Mouse (Mus musculus) lung, postnatal 0 days (tissue): ENCODE data around the gene Chic2. TPM values are rescaled to one million over a fixed set of nuclear protein-coding genes. Genes with fewer than 3 reads are reported as not detected.
A peak's percentile ranks its signal among the peaks of the same experiment; 100 is the strongest.

Experiments used
- ATAC-seq: fragments of 200-750 bp; cut with Nextera tagmentation; 2 replicates; pipeline ENCODE4 v1.8.0; 2017; ENCODE audit warnings: moderate library complexity
- DNase-seq: peaks from one replicate; pipeline ENCODE4 v3.0.0-alpha.2; 2016; ENCODE audit warnings: low spot score
- H3K27ac ChIP-seq: fragments of 300-500 bp; sonication (generic); 2 replicates; pipeline ENCODE4 v1.5.1; 2014; ENCODE audit warnings: antibody characterized with exemption, mild to moderate bottlenecking, low read length, mixed read lengths
- H3K27me3 ChIP-seq: fragments of 300-500 bp; sonication (generic); replicated peaks from 2 replicates; pipeline ENCODE4 v1.6.1; 2014; ENCODE audit warnings: low read length, mixed read lengths; ENCODE audit not compliant: insufficient read depth
- H3K36me3 ChIP-seq: fragments of 300-500 bp; sonication (generic); 2 replicates; pipeline ENCODE4 v1.6.1; 2014; ENCODE audit warnings: low read length, mixed read lengths; ENCODE audit not compliant: insufficient read depth
- H3K4me1 ChIP-seq: fragments of 300-500 bp; sonication (generic); 2 replicates; pipeline ENCODE4 v1.6.1; 2014; ENCODE audit warnings: antibody characterized with exemption, low read depth, low read length, mixed read lengths; ENCODE audit not compliant: insufficient read depth
- H3K4me2 ChIP-seq: fragments of 300-500 bp; sonication (generic); replicated peaks from 2 replicates; pipeline ENCODE4 v1.6.1; 2014; ENCODE audit warnings: low read depth, mild to moderate bottlenecking, low read length, moderate library complexity, mixed read lengths
- H3K4me3 ChIP-seq: fragments of 300-500 bp; sonication (generic); 2 replicates; pipeline ENCODE4 v1.5.1; 2014; ENCODE audit warnings: low read depth, low read length
- H3K9ac ChIP-seq: fragments of 300-500 bp; sonication (generic); replicated peaks from 2 replicates; pipeline ENCODE4 v1.6.1; 2014; ENCODE audit warnings: low read depth, mild to moderate bottlenecking
- H3K9me3 ChIP-seq: fragments of 300-500 bp; sonication (generic); 2 replicates; pipeline ENCODE4 v1.6.1; 2016; ENCODE audit warnings: low read length, mixed read lengths
- CTCF ChIP-seq: IDR thresholded peaks from 2 replicates; pipeline ENCODE4 v1.5.1; 2016; ENCODE audit warnings: antibody characterized with exemption, mild to moderate bottlenecking
- EP300 ChIP-seq: IDR thresholded peaks from 2 replicates; pipeline ENCODE4 v1.6.1; 2016; ENCODE audit warnings: antibody characterized with exemption, mild to moderate bottlenecking, control low read depth
- WGBS: fragments of 180-500 bp; shearing (Covaris S2); extraction: QIAGEN DNeasy Blood & Tissue Kit; methylation state at CpG from one replicate; pipeline ENCODE4 v1.1.7; 2014; 5-methylcytosine and 5-hydroxymethylcytosine counted together
- polyA plus RNA-seq: library from polyadenylated mRNA; unstranded; fragments of >200 nt; fragmentation: Nextera tagmentation; extraction: Ambion mirVana; gene quantifications from 2 replicates; pipeline ENCODE4 v1.2.1, GENCODE M21; 2015

Chic2 gene
- polyA plus RNA-seq, 1 experiment from 2014 or later = 56.9 TPM

DNA sequence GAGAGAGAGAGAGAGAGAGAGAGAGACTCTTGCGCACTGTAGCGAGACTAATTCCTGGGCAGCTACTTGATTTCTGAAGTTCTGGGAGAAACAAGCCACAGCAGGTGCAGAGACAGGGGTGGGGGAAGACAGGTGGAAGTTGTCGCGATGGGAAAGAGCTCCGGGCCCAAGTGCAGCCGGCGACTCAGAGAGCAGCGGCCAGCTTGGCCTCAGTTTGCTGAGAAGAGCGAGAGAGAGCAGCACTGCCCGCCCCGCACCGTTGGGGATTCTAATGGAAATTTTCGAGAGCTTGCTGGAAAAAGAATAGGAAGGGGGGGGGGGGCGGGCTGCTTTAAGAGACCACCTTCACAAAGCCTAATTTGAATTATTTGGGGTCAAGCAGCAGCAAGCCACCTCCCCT lies 38.5 kb upstream of the Chic2 start:
- no peaks in the 10 kb centered on the region for H3K9me3 ChIP-seq
- peaks cover 79% of the 10 kb centered on the region for H3K27me3 ChIP-seq
- no peaks in the 10 kb centered on the region for H3K4me1 ChIP-seq
- H3K27ac ChIP-seq = no peak overlapping the region
- DNase-seq = no peak
- TF ChIP-seq CTCF (no peak), EP300 (no peak)
- no peaks in the 10 kb centered on the region for H3K36me3 ChIP-seq
- H3K4me3 ChIP-seq = no peak overlapping the region
- no peak for ATAC-seq
- no peak overlapping the region for H3K4me2 ChIP-seq
- 1% methylated on average over 14 of the region's 14 CpGs for WGBS
- no peak overlapping the region for H3K9ac ChIP-seq

DNA sequence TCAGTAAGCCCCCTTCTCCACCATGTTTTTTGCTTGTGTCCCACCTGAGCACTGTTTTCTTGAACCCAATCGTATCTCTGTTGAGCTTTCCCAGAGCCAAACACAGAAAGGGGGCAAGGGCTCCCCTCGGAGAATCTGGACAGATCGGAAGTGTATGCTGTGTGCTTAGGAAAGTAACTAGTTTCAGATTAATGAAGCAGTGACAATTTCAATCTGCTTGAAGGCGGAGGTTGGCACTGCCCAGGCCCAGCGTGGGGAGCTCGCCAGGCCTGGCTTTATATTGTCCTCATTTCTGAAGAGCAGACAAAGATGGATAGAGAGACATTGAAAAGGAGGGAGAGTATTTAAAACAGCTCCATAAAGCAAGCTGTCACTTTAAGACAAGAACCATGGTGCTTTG lies 37.9 kb upstream of the Chic2 start:
- Histone ChIP-seq H3K9me3 (no peaks in the 10 kb centered on the region), H3K4me2 (no peak overlapping the region), H3K4me1 (no peaks in the 10 kb centered on the region), H3K27ac (no peak overlapping the region), H3K9ac (no peak overlapping the region), H3K36me3 (no peaks in the 10 kb centered on the region), H3K27me3 (peaks cover 81% of the 10 kb centered on the region), H3K4me3 (no peak overlapping the region)
- 9% methylated on average over 6 of the region's 6 CpGs for WGBS
- ATAC-seq = no peak
- no peak for DNase-seq
- no peak for TF ChIP-seq EP300
- no peak for TF ChIP-seq CTCF

DNA sequence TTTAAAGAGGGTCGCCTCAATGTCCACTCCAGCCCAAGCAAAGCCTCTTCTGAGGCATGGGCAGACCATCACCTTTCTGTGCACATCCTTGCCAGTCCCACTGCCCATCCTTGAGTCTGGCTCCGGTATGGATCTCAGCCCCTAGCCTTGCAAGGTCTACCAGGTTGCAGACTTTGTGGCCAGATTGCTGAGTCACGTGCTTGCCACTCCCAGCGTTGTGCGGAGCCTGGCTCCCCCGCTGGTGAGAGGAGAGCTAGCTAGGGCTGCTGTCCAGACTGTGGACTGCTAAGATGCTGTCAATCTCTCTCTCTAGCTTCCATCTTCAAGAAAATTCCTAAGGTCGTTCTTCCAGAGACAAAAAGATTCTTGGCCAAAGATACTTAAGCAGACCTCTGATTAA lies 35.0 kb upstream of the Chic2 start:
- H3K9ac ChIP-seq = no peak overlapping the region
- peaks cover 85% of the 10 kb centered on the region for H3K27me3 ChIP-seq
- H3K4me3 ChIP-seq = no peak overlapping the region
- H3K4me1 ChIP-seq = no peaks in the 10 kb centered on the region
- no peaks in the 10 kb centered on the region for H3K36me3 ChIP-seq
- no peak for ATAC-seq
- WGBS = 3% methylated on average over 7 of the region's 7 CpGs
- no peak overlapping the region for H3K4me2 ChIP-seq
- DNase-seq = no peak
- no peak for TF ChIP-seq EP300
- TF ChIP-seq CTCF = peak; percentile 37
- no peaks in the 10 kb centered on the region for H3K9me3 ChIP-seq
- H3K27ac ChIP-seq = no peak overlapping the region

DNA sequence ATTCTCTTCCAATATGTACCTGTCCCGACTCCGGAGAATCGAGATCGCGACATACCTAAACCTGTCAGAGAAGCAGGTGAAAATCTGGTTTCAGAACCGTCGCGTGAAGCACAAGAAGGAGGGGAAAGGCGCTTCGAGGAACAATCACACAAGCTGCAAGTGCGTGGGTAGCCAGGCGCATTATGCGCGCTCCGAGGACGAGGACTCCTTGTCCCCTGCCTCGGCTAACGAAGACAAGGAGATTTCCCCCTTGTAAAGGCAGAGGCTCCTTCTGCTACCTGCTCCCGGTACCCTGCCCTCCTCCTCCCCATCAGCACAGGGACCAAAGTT lies 32.4 kb upstream of the Chic2 start:
- Histone ChIP-seq H3K36me3 (no peaks in the 10 kb centered on the region), H3K9ac (no peak overlapping the region), H3K9me3 (no peaks in the 10 kb centered on the region), H3K4me2 (no peak overlapping the region), H3K27ac (no peak overlapping the region), H3K4me1 (no peaks in the 10 kb centered on the region), H3K4me3 (no peak overlapping the region), H3K27me3 (peaks cover 86% of the 10 kb centered on the region)
- DNase-seq (no peak), ATAC-seq (no peak)
- 1% methylated on average over 19 of the region's 19 CpGs for WGBS
- no peak for TF ChIP-seq CTCF
- no peak for TF ChIP-seq EP300

DNA sequence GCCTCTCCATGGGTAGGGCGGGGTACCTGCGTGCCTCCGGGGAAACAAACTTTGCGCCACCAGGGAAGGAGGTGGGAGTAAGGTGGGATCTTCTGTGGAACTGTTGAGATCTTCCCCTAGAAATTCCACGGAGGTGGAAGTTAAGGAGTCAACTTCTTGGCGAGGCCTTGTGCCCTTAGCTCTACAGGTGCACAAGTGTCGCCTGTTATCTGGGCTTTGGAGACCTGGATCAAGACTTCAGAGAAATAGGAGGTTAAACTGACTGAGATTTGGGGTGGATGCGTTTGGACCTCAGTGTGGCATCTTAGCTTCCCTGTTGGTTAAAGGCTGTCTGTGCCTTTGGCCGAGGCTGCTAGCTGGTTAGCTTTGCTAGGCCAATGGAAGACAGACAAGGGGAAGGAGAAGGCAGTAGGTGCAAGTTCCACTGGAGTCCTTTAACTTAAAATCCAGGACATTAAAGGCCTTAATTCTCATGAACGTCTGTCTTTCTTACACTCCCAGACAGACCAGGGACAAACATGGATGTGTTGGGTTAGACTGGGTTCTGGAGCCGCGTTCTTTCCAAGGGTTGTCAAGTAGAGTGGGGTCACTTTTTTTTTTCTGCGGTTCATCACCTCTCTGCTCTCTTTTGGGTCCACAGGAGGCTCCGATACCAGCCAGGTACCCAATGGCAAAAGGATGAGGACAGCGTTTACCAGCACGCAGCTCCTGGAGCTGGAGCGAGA lies 31.9 kb upstream of the Chic2 start:
- Histone ChIP-seq H3K9ac (no peak overlapping the region), H3K27me3 (peaks cover 85% of the 10 kb centered on the region), H3K36me3 (no peaks in the 10 kb centered on the region), H3K9me3 (no peaks in the 10 kb centered on the region), H3K4me2 (no peak overlapping the region), H3K27ac (no peak overlapping the region), H3K4me3 (no peak overlapping the region), H3K4me1 (no peaks in the 10 kb centered on the region)
- ATAC-seq (no peak), DNase-seq (no peak)
- 2% methylated on average over 17 of the region's 17 CpGs for WGBS
- TF ChIP-seq EP300 = no peak
- no peak for TF ChIP-seq CTCF

DNA sequence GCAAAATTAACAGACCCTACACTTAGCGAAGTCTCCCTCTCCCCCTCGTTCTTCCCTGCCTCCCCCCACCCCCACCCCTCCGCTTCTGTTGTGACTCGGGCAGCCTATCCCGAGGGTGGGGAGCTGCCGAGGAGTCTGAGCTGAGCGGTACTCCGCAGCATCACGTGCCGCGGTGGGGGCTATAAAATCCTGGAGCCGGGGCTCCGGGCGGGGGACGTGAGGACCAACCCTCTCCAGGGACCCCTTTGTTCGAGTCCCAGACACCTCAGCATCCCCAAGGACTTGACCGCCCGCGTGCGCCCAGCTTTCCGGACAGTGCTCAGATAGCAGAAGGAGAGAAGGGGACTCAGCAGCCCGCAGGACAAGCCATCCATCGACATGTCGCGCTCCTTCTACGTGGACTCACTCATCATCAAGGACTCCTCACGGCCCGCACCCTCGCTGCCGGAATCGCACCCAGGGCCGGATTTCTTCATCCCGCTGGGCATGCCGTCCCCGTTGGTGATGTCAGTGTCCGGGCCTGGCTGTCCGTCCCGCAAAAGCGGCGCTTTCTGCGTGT lies 30.9 kb upstream of the Chic2 start, which contains the start of gene Gsx2:
TSS of gene Gsx2 (plus strand) at position 219 of the 559 bp plus-strand sequence.
- TF ChIP-seq EP300 (no peak), CTCF (no peak)
- WGBS = 2% methylated on average over 41 of the region's 41 CpGs
- Histone ChIP-seq H3K4me1 (peaks cover 4% of the 10 kb centered on the region; the same call in 1 of the 2 replicates), H3K9me3 (no peaks in the 10 kb centered on the region), H3K4me2 (no peak within 1 kb of the TSS), H3K9ac (no peak within 1 kb of the TSS), H3K4me3 (no peak within 1 kb of the TSS), H3K27ac (no peak within 1 kb of the TSS), H3K36me3 (no peaks in the 10 kb centered on the region), H3K27me3 (peaks cover 82% of the 10 kb centered on the region)
- ATAC-seq (no peak), DNase-seq (no peak)
